Mouse (Mus musculus) G1E (cell line): ENCODE data around the gene Slc2a1. TPM values are rescaled to one million over a fixed set of nuclear protein-coding genes. Genes with fewer than 3 reads are reported as not detected.

Experiments
- ATAC-seq: 2 replicates; pipeline ENCODE4 v1.8.0; 2016; ENCODE audit warnings: mild to moderate bottlenecking; ENCODE audit not compliant: insufficient number of reproducible peaks, poor library complexity, low FRiP score, severe bottlenecking; ENCODE audit errors: extremely low read depth
- DNase-seq: peaks from one replicate; pipeline ENCODE4 v3.0.0; 2012; ENCODE audit warnings: low spot score
- H3K27me3 ChIP-seq: 2 replicates; pipeline ENCODE4 v1.6.1; 2012; ENCODE audit warnings: mild to moderate bottlenecking, low read length, inconsistent platforms; ENCODE audit not compliant: insufficient read depth
- H3K36me3 ChIP-seq: replicated peaks from 2 replicates; pipeline ENCODE3; 2012; ENCODE audit warnings: mild to moderate bottlenecking, inconsistent platforms
- H3K4me1 ChIP-seq: 2 replicates; pipeline ENCODE4 v1.6.1; 2012; ENCODE audit warnings: low read depth, low read length, inconsistent platforms, mixed read lengths; ENCODE audit not compliant: insufficient read depth
- H3K4me3 ChIP-seq: 2 replicates; pipeline ENCODE4 v1.5.1; 2012; ENCODE audit warnings: low read depth, mild to moderate bottlenecking, inconsistent platforms, low read length, moderate library complexity, mixed read lengths
- H3K9me3 ChIP-seq: replicated peaks from 2 replicates; pipeline ENCODE4 v1.6.1; 2012; ENCODE audit warnings: inconsistent platforms
- CTCF ChIP-seq: IDR thresholded peaks from 2 replicates; pipeline ENCODE4 v1.5.1; 2012; ENCODE audit warnings: low read depth, low read length, inconsistent platforms, mixed read lengths
- GATA1 ChIP-seq: IDR thresholded peaks from 2 replicates; pipeline ENCODE4 v1.6.1; 2012; ENCODE audit warnings: borderline replicate concordance, low read length, inconsistent platforms, mixed read lengths
- GATA2 ChIP-seq: IDR thresholded peaks from 2 replicates; pipeline ENCODE4 v1.6.1; 2012; ENCODE audit warnings: low read depth, low read length, inconsistent platforms, borderline replicate concordance
- POLR2AphosphoS5 ChIP-seq: IDR thresholded peaks from 2 replicates; pipeline ENCODE4 v1.6.1; 2012; ENCODE audit warnings: low read depth, low read length, inconsistent platforms; ENCODE audit not compliant: insufficient replicate concordance
- TAL1 ChIP-seq: conservative IDR thresholded peaks from 2 replicates; pipeline ENCODE4 v1.6.1; 2012; ENCODE audit warnings: low read depth, low read length, inconsistent platforms, mixed read lengths
- polyA plus RNA-seq: library from polyadenylated mRNA; stranded (reverse); fragments of >175 nt; gene quantifications from 2 replicates; pipeline ENCODE4 v1.2.3, GENCODE M21; 2012
- total RNA-seq, 2 experiments: library from RNA; stranded (forward) in 1 of 2; stranded (reverse) in 1 of 2; fragments of 200-1000 nt in 1 of 2; fragments of >200 nt in 1 of 2; fragmentation: Nextera tagmentation in 1 of 2; gene quantifications; 2 replicates each; pipeline ENCODE4 v1.2.3; 2014 to 2017

The Slc2a1 gene
- total RNA-seq (2014; fragmentation: Nextera tagmentation) (142 and 165 TPM in 2 replicates), total RNA-seq (2017) (173 and 176 TPM in 2 replicates), polyA plus RNA-seq (68.8 and 85.2 TPM in 2 replicates)

GRCm38 (mm10) chr4:119108495-119109408 is at the start of gene Slc2a1:
Gene Slc2a1 (plus strand): TSS chr4:119108711.
- peak; percentile 97 for DNase-seq
- Histone ChIP-seq H3K4me3 (peak within 1 kb of the TSS; percentile 88), H3K4me1 (peaks cover 82% of the 10 kb centered on the region), H3K9me3 (no peaks in the 10 kb centered on the region), H3K27me3 (no peaks in the 10 kb centered on the region), H3K36me3 (peaks cover 38% of the 10 kb centered on the region)
- peak; percentile 91 for TF ChIP-seq POLR2AphosphoS5
- TF ChIP-seq CTCF = no peak
- ATAC-seq = peak; percentile 93

- TF ChIP-seq POLR2AphosphoS5 (no peak), GATA1 (no peak), GATA2 (no peak), TAL1 (no peak), CTCF (no peak)
- Histone ChIP-seq H3K4me3 (no peak overlapping the region), H3K36me3 (no peaks in the 10 kb centered on the region), H3K4me1 (peaks cover 39% of the 10 kb centered on the region), H3K9me3 (no peaks in the 10 kb centered on the region), H3K27me3 (peaks cover 66% of the 10 kb centered on the region)
- DNase-seq (no peak), ATAC-seq (no peak)
Observed at GRCm38 (mm10) chr4:119066791-119067190, 41.7 kb upstream of the Slc2a1 start.

- Histone ChIP-seq H3K9me3 (no peaks in the 10 kb centered on the region), H3K27me3 (peaks cover 69% of the 10 kb centered on the region), H3K36me3 (no peaks in the 10 kb centered on the region), H3K4me1 (peaks cover 42% of the 10 kb centered on the region), H3K4me3 (no peak overlapping the region)
- DNase-seq (no peak), ATAC-seq (no peak)
- TF ChIP-seq GATA2 = no peak
- no peak for TF ChIP-seq GATA1
- no peak for TF ChIP-seq POLR2AphosphoS5
- TF ChIP-seq TAL1 = no peak
- TF ChIP-seq CTCF = no peak
Observed at GRCm38 (mm10) chr4:119067204-119067603, 41.3 kb upstream of the Slc2a1 start.

GRCm38 (mm10) chr4:119068918-119069317 is 39.6 kb upstream of the Slc2a1 start:
- H3K4me1 ChIP-seq = peaks cover 55% of the 10 kb centered on the region
- no peaks in the 10 kb centered on the region for H3K9me3 ChIP-seq
- peak; percentile 29 for DNase-seq
- TF ChIP-seq CTCF (peak; percentile 52; the same call in 1 of the 2 replicates), POLR2AphosphoS5 (no peak)
- H3K36me3 ChIP-seq = no peaks in the 10 kb centered on the region
- peaks cover 67% of the 10 kb centered on the region for H3K27me3 ChIP-seq
- H3K4me3 ChIP-seq = no peak overlapping the region
- peak; percentile 73 for ATAC-seq

DNA sequence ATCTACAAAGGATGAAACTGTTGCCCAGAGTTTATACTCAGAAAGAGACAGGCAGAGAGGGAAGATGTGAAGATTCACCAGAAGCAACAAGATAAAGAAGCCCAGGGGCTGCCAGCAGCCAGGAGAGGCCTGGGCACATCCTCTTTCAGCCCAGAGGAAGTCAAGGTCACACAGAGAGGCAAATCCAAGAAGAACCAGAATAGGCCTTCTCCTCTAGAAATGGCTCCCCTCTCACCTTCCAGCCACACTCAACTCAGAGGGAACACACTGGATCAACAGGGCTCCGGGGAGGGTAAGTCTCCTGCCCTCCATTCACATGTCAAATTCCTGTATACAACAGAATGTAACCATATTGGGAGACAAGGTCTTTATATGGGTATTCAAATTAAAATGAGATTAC is 38.3 kb upstream of the Slc2a1 start:
- Histone ChIP-seq H3K4me1 (peaks cover 60% of the 10 kb centered on the region), H3K36me3 (no peaks in the 10 kb centered on the region), H3K4me3 (no peak overlapping the region), H3K9me3 (no peaks in the 10 kb centered on the region), H3K27me3 (peaks cover 66% of the 10 kb centered on the region)
- ATAC-seq (no peak), DNase-seq (no peak)
- TF ChIP-seq GATA2 (no peak), POLR2AphosphoS5 (no peak), GATA1 (no peak), TAL1 (no peak), CTCF (no peak)

- DNase-seq (no peak), ATAC-seq (no peak)
- no peak overlapping the region for H3K4me3 ChIP-seq
- H3K9me3 ChIP-seq = no peaks in the 10 kb centered on the region
- no peak for TF ChIP-seq GATA1
- TF ChIP-seq POLR2AphosphoS5 = no peak
- no peak for TF ChIP-seq CTCF
- no peak for TF ChIP-seq TAL1
- no peak for TF ChIP-seq GATA2
- peaks cover 64% of the 10 kb centered on the region for H3K27me3 ChIP-seq
- peaks cover 69% of the 10 kb centered on the region for H3K4me1 ChIP-seq
- no peaks in the 10 kb centered on the region for H3K36me3 ChIP-seq
Observed at GRCm38 (mm10) chr4:119070959-119071647, 37.4 kb upstream of the Slc2a1 start.
